Mouse (Mus musculus) CH12.LX (cell line): Measurements from ENCODE around the gene Shmt1. TPM values are rescaled to one million over a fixed set of nuclear protein-coding genes. Genes with fewer than 3 reads are reported as not detected.

Source experiments
- DNase-seq: peaks from one replicate; pipeline ENCODE4 v3.0.0-alpha.2; 2013; ENCODE audit errors: extremely low read depth
- H3K27ac ChIP-seq: 2 replicates; pipeline ENCODE4 v1.5.1; 2012; ENCODE audit warnings: low read depth, mild to moderate bottlenecking, control low read depth, moderate library complexity; ENCODE audit not compliant: insufficient read depth
- H3K27me3 ChIP-seq: replicated peaks from 2 replicates; pipeline ENCODE3; 2012; ENCODE audit warnings: inconsistent platforms
- H3K36me3 ChIP-seq, 2 experiments: replicated peaks in 1 of 2; 2 replicates each; pipeline versions ENCODE3 to v1.6.1; 2012; ENCODE audit warnings: inconsistent platforms in 1 of 2, low read length in 1 of 2, mild to moderate bottlenecking in 1 of 2, mixed read lengths in 1 of 2, moderate library complexity in 1 of 2; ENCODE audit not compliant: control insufficient read depth in 1 of 2, insufficient read depth in 1 of 2
- H3K4me1 ChIP-seq, 2 experiments: 2 replicates each; pipeline ENCODE4 v1.6.1; 2012; ENCODE audit warnings: inconsistent platforms in 1 of 2, moderate library complexity in 1 of 2; ENCODE audit not compliant: insufficient read depth in 2 of 2, control insufficient read depth in 1 of 2
- H3K4me2 ChIP-seq: 2 replicates; pipeline ENCODE4 v1.6.1; 2012; ENCODE audit warnings: low read depth, mild to moderate bottlenecking, control low read depth; ENCODE audit not compliant: poor library complexity, insufficient read depth, severe bottlenecking
- H3K4me3 ChIP-seq, 3 experiments: fragments of 150-350 bp in 1 of 3; sonication (generic) in 1 of 3; replicated peaks in 1 of 3; 2 replicates each; pipeline versions ENCODE3 to v1.5.1; 2011 to 2012; ENCODE audit warnings: low read depth in 2 of 3, low read length in 2 of 3, mild to moderate bottlenecking in 2 of 3, moderate library complexity in 2 of 3, control low read depth in 1 of 3, improper control_type of control experiment in 1 of 3, inconsistent platforms in 1 of 3, mixed read lengths in 1 of 3; ENCODE audit not compliant: poor library complexity in 1 of 3
- H3K79me2 ChIP-seq: replicated peaks from 2 replicates; pipeline ENCODE4 v1.6.1; 2012; ENCODE audit warnings: mild to moderate bottlenecking, moderate library complexity; ENCODE audit not compliant: control insufficient read depth, poor library complexity, insufficient read depth, severe bottlenecking; ENCODE audit errors: extremely low read depth
- H3K9ac ChIP-seq: 2 replicates; pipeline ENCODE4 v1.6.1; 2012; ENCODE audit warnings: low read depth, mild to moderate bottlenecking, control low read depth, moderate library complexity; ENCODE audit not compliant: insufficient read depth
- H3K9me3 ChIP-seq: replicated peaks from 2 replicates; pipeline ENCODE3; 2012; ENCODE audit warnings: low read length, inconsistent platforms, mixed read lengths
- MAX ChIP-seq: IDR thresholded peaks from 2 replicates; pipeline ENCODE4 v1.6.1; 2011; ENCODE audit warnings: low read length, improper control_type of control experiment
- dilution Hi-C: fragments of 300-500 bp; cut with MboI; formaldehyde crosslinking; loops from 2 replicates; pipeline ENCODE4 v1.14.3; 2020; ENCODE audit warnings: low sequenced_read_pairs; ENCODE audit not compliant: extremely low pct_unique_long_range_greater_than_20kb, extremely low pct_ligation_motif_present
- in situ Hi-C: fragments of 300-500 bp; cut with MboI; formaldehyde crosslinking; loops from 3 replicates; pipeline ENCODE4 v1.14.3; 2019; ENCODE audit warnings: low sequenced_read_pairs, low pct_ligation_motif_present, low pct_unique_long_range_greater_than_20kb, mixed read lengths
- polyA plus RNA-seq: library from polyadenylated mRNA; unstranded; fragments of >175 nt; gene quantifications from 2 replicates; pipeline ENCODE4 v1.2.1, GENCODE M21; 2012; ENCODE audit warnings: low read depth; ENCODE audit not compliant: insufficient read length
- total RNA-seq, 2 experiments: library from RNA; depleted of rRNA; stranded (reverse); fragments of 300-350 nt in 1 of 2; fragments of >200 nt in 1 of 2; gene quantifications; 2 replicates each; pipeline ENCODE4 v1.2.3; 2012 to 2014

Shmt1 gene
- total and polyA plus RNA-seq, 3 experiments: 136 to 197 (median 178) TPM

DNA sequence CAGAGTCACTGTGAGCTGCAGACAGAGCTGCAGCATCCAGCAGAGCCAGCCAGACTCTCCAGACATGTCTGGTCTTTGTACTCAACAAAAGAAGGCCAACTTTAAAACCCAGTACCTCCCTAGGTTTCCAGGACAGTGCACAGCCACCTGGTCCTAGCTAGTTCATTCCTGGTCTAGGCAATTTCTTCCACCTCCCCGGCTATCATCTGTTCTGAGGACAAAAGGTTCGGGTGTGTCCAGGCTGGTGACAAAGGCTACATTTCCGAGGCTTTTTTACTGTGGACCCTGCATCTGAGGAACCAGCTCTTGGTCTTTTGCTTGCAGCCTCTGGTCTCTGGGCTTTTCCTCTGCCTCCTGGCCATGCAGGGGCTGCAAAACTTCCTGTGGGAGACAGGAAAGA, 71.2 kb downstream of the Shmt1 start:
- H3K27me3 ChIP-seq: no peaks in the 10 kb centered on the region
- no peak overlapping the region for H3K9ac ChIP-seq
- peaks cover 70 to 88% of the 10 kb centered on the region in 2 experiments for H3K36me3 ChIP-seq
- no peak for DNase-seq
- in situ Hi-C loops (no loop called here), dilution Hi-C loops (no loop called here)
- H3K4me3 ChIP-seq: no peak overlapping the region
- no peak for TF ChIP-seq MAX
- H3K79me2 ChIP-seq: no peaks in the 10 kb centered on the region
- no peak overlapping the region for H3K27ac ChIP-seq
- H3K4me1 ChIP-seq: no peaks in the 10 kb centered on the region
- peaks cover 5% of the 10 kb centered on the region for H3K9me3 ChIP-seq
- no peak overlapping the region for H3K4me2 ChIP-seq

Other genes starting within 250 kb of the Shmt1 start
- gene Llgl1, start 112.0 kb downstream of the Shmt1 start, total RNA-seq (2012; rRNA removed): 9.9 and 11.1 TPM in 2 replicates
- gene Llgl1, start 112.0 kb downstream of the Shmt1 start, total RNA-seq (2014; rRNA removed): 6.8 and 7.5 TPM in 2 replicates
- gene Llgl1, start 112.0 kb downstream of the Shmt1 start, polyA plus RNA-seq: 8.8 and 9.8 TPM in 2 replicates
- 99.3 and 112 TPM in 2 replicates for gene Flii, start 84.5 kb downstream of the Shmt1 start, total RNA-seq (2012; rRNA removed)
- 43.9 and 49.5 TPM in 2 replicates for gene Flii, start 84.5 kb downstream of the Shmt1 start, total RNA-seq (2014; rRNA removed)
- 71.4 and 88.6 TPM in 2 replicates for gene Flii, start 84.5 kb downstream of the Shmt1 start, polyA plus RNA-seq
- gene Mief2, start 83.3 kb downstream of the Shmt1 start, total RNA-seq (2012; rRNA removed): 12.7 and 16.3 TPM in 2 replicates
- gene Mief2, start 83.3 kb downstream of the Shmt1 start, total RNA-seq (2014; rRNA removed): 6.8 and 7.2 TPM in 2 replicates
- 9.9 and 10.9 TPM in 2 replicates for gene Mief2, start 83.3 kb downstream of the Shmt1 start, polyA plus RNA-seq
- 28.8 and 28.9 TPM in 2 replicates for gene Top3a, start 34.4 kb downstream of the Shmt1 start, total RNA-seq (2012; rRNA removed)
- 19.6 and 20.6 TPM in 2 replicates for gene Top3a, start 34.4 kb downstream of the Shmt1 start, total RNA-seq (2014; rRNA removed)
- gene Top3a, start 34.4 kb downstream of the Shmt1 start, polyA plus RNA-seq: 38.9 and 43.7 TPM in 2 replicates
- 22.4 and 24.6 TPM in 2 replicates for gene Smcr8, start 34.2 kb downstream of the Shmt1 start, total RNA-seq (2012; rRNA removed)
- 8.5 and 11.0 TPM in 2 replicates for gene Smcr8, start 34.2 kb downstream of the Shmt1 start, total RNA-seq (2014; rRNA removed)
- 24.5 and 27.5 TPM in 2 replicates for gene Smcr8, start 34.2 kb downstream of the Shmt1 start, polyA plus RNA-seq
- 63.5 and 63.7 TPM in 2 replicates for gene Dhrs7b, start 18.9 kb upstream of the Shmt1 start, total RNA-seq (2012; rRNA removed)
- gene Dhrs7b, start 18.9 kb upstream of the Shmt1 start, total RNA-seq (2014; rRNA removed): 59.2 and 59.6 TPM in 2 replicates
- 43.3 and 46.6 TPM in 2 replicates for gene Dhrs7b, start 18.9 kb upstream of the Shmt1 start, polyA plus RNA-seq
- gene Tmem11, start 67.6 kb upstream of the Shmt1 start, total RNA-seq (2012; rRNA removed): 83.0 and 83.6 TPM in 2 replicates
- gene Tmem11, start 67.6 kb upstream of the Shmt1 start, total RNA-seq (2014; rRNA removed): 62.8 and 71.1 TPM in 2 replicates
- gene Tmem11, start 67.6 kb upstream of the Shmt1 start, polyA plus RNA-seq: 112 and 117 TPM in 2 replicates
- gene Natd1, start 103.0 kb upstream of the Shmt1 start, total RNA-seq (2012; rRNA removed): 3.1 and 5.0 TPM in 2 replicates
- 1.9 and 2.1 TPM in 2 replicates for gene Natd1, start 103.0 kb upstream of the Shmt1 start, total RNA-seq (2014; rRNA removed)
- 4.3 and 5.2 TPM in 2 replicates for gene Natd1, start 103.0 kb upstream of the Shmt1 start, polyA plus RNA-seq
- 35.2 and 35.5 TPM in 2 replicates for gene Map2k3, start 120.3 kb upstream of the Shmt1 start, total RNA-seq (2012; rRNA removed)
- gene Map2k3, start 120.3 kb upstream of the Shmt1 start, total RNA-seq (2014; rRNA removed): 11.2 and 13.7 TPM in 2 replicates
- gene Map2k3, start 120.3 kb upstream of the Shmt1 start, polyA plus RNA-seq: 87.6 and 92.5 TPM in 2 replicates
- gene Kcnj12, start 210.8 kb upstream of the Shmt1 start, total RNA-seq (2012; rRNA removed): not detected in 2 replicates
- gene Kcnj12, start 210.8 kb upstream of the Shmt1 start, total RNA-seq (2014; rRNA removed): not detected in 2 replicates
- not detected in 2 replicates for gene Kcnj12, start 210.8 kb upstream of the Shmt1 start, polyA plus RNA-seq